Mouse (Mus musculus) heart, embryonic 15.5 days (tissue): ENCODE measurements around the gene Krt27. TPM values are rescaled to one million over a fixed set of nuclear protein-coding genes. Genes with fewer than 3 reads are reported as not detected.

Source experiments
- ATAC-seq: fragments of 200-750 bp; cut with Nextera tagmentation; replicated peaks from 2 replicates; pipeline ENCODE4 v1.8.0; 2017; ENCODE audit warnings: low read depth, moderate TSS enrichment; ENCODE audit not compliant: insufficient number of reproducible peaks, insufficient read depth, low FRiP score
- H3K27ac ChIP-seq: fragments of 300-500 bp; sonication (generic); 2 replicates; pipeline ENCODE4 v1.5.1; 2015; ENCODE audit warnings: mild to moderate bottlenecking, inconsistent platforms
- H3K27me3 ChIP-seq: fragments of 300-500 bp; sonication (generic); 2 replicates; pipeline ENCODE4 v1.6.1; 2015; ENCODE audit warnings: inconsistent platforms
- H3K36me3 ChIP-seq: fragments of 300-500 bp; sonication (generic); 2 replicates; pipeline ENCODE4 v1.6.1; 2015; ENCODE audit warnings: mild to moderate bottlenecking, inconsistent platforms
- H3K4me1 ChIP-seq: fragments of 300-500 bp; sonication (generic); replicated peaks from 2 replicates; pipeline ENCODE4 v1.6.1; 2015; ENCODE audit warnings: inconsistent platforms
- H3K4me2 ChIP-seq: fragments of 300-500 bp; sonication (generic); 2 replicates; pipeline ENCODE4 v1.6.1; 2015; ENCODE audit warnings: inconsistent platforms, mild to moderate bottlenecking, moderate library complexity
- H3K4me3 ChIP-seq: fragments of 300-500 bp; sonication (generic); 2 replicates; pipeline ENCODE4 v1.5.1; 2015; ENCODE audit warnings: mild to moderate bottlenecking, inconsistent platforms
- H3K9ac ChIP-seq: fragments of 300-500 bp; sonication (generic); 2 replicates; pipeline ENCODE4 v1.6.1; 2015; ENCODE audit warnings: mild to moderate bottlenecking, inconsistent platforms
- H3K9me3 ChIP-seq: fragments of 300-500 bp; sonication (generic); replicated peaks from 2 replicates; pipeline ENCODE4 v1.6.1; 2016; ENCODE audit warnings: inconsistent platforms
- WGBS: fragments of 180-500 bp; shearing (Covaris S2); methylation state at CpG from one replicate; pipeline ENCODE4 v1.1.7; 2015; ENCODE audit warnings: mixed read lengths; 5-methylcytosine and 5-hydroxymethylcytosine counted together
- polyA plus RNA-seq: library from polyadenylated mRNA; unstranded; fragments of >200 nt; fragmentation: Nextera tagmentation; extraction: Ambion mirVana; gene quantifications from 2 replicates; pipeline ENCODE4 v1.2.1, GENCODE M21; 2015

Krt27 gene
- not detected in 2 replicates for polyA plus RNA-seq

GRCm38 (mm10) chr11:99351004-99351403, at the start of gene Krt27:
TSS of gene Krt27 (minus strand) at chr11:99351104.
- Histone ChIP-seq H3K4me2 (no peak within 1 kb of the TSS), H3K9me3 (no peaks in the 10 kb centered on the region), H3K36me3 (no peaks in the 10 kb centered on the region), H3K27me3 (peaks cover 10% of the 10 kb centered on the region), H3K4me3 (no peak within 1 kb of the TSS), H3K9ac (no peak within 1 kb of the TSS), H3K4me1 (no peaks in the 10 kb centered on the region), H3K27ac (no peak within 1 kb of the TSS)
- WGBS = 69% methylated on average over 12 of the region's 12 CpGs
- ATAC-seq = no peak

- 71% methylated on average over 13 of the region's 13 CpGs for WGBS
- Histone ChIP-seq H3K4me3 (no peak overlapping the region), H3K4me2 (no peak overlapping the region), H3K9ac (no peak overlapping the region), H3K4me1 (no peaks in the 10 kb centered on the region), H3K9me3 (no peaks in the 10 kb centered on the region), H3K36me3 (no peaks in the 10 kb centered on the region), H3K27ac (no peak overlapping the region), H3K27me3 (peaks cover 34% of the 10 kb centered on the region)
- ATAC-seq = no peak
These were observed 49.1 kb upstream of the Krt27 start for GRCm38 (mm10) chr11:99399956-99400549.

GRCm38 (mm10) chr11:99398832-99399231, 47.9 kb upstream of the Krt27 start:
- Histone ChIP-seq H3K4me2 (no peak overlapping the region), H3K4me1 (no peaks in the 10 kb centered on the region), H3K27me3 (peaks cover 36% of the 10 kb centered on the region), H3K27ac (no peak overlapping the region), H3K4me3 (no peak overlapping the region), H3K9me3 (no peaks in the 10 kb centered on the region), H3K36me3 (no peaks in the 10 kb centered on the region), H3K9ac (no peak overlapping the region)
- WGBS = 63% methylated on average over 8 of the region's 8 CpGs
- no peak for ATAC-seq

GRCm38 (mm10) chr11:99398084-99398483, 47.2 kb upstream of the Krt27 start:
- peaks cover 37% of the 10 kb centered on the region for H3K27me3 ChIP-seq
- H3K4me1 ChIP-seq = no peaks in the 10 kb centered on the region
- H3K4me2 ChIP-seq = no peak overlapping the region
- no peak overlapping the region for H3K4me3 ChIP-seq
- H3K9me3 ChIP-seq = no peaks in the 10 kb centered on the region
- H3K36me3 ChIP-seq = no peaks in the 10 kb centered on the region
- H3K9ac ChIP-seq = no peak overlapping the region
- no peak for ATAC-seq
- no peak overlapping the region for H3K27ac ChIP-seq
- WGBS = 64% methylated on average over 3 of the region's 3 CpGs

GRCm38 (mm10) chr11:99396661-99397060, 45.8 kb upstream of the Krt27 start:
- H3K9ac ChIP-seq = no peak overlapping the region
- H3K27me3 ChIP-seq = peaks cover 31% of the 10 kb centered on the region
- H3K4me1 ChIP-seq = no peaks in the 10 kb centered on the region
- no peak overlapping the region for H3K27ac ChIP-seq
- no peak for ATAC-seq
- H3K4me3 ChIP-seq = no peak overlapping the region
- WGBS = 78% methylated on average over 2 of the region's 2 CpGs
- H3K4me2 ChIP-seq = no peak overlapping the region
- no peaks in the 10 kb centered on the region for H3K9me3 ChIP-seq
- no peaks in the 10 kb centered on the region for H3K36me3 ChIP-seq

- WGBS = 38% methylated on average over 3 of the region's 3 CpGs
- no peak for ATAC-seq
- H3K27ac ChIP-seq = no peak overlapping the region
These were observed 45.1 kb upstream of the Krt27 start for GRCm38 (mm10) chr11:99396034-99396433.

GRCm38 (mm10) chr11:99392492-99392891, 41.6 kb upstream of the Krt27 start:
- H3K4me2 ChIP-seq = no peak overlapping the region
- 77% methylated on average over 10 of the region's 10 CpGs for WGBS

More at GRCm38 (mm10) chr11:99396034-99396433, 45.1 kb upstream of the Krt27 start:
- peaks cover 31% of the 10 kb centered on the region for H3K27me3 ChIP-seq
- H3K4me2 ChIP-seq = no peak overlapping the region
- H3K4me1 ChIP-seq = no peaks in the 10 kb centered on the region
- H3K4me3 ChIP-seq = no peak overlapping the region
- no peaks in the 10 kb centered on the region for H3K9me3 ChIP-seq
- H3K36me3 ChIP-seq = no peaks in the 10 kb centered on the region
- H3K9ac ChIP-seq = no peak overlapping the region

GRCm38 (mm10) chr11:99391375-99391774, 40.5 kb upstream of the Krt27 start:
- Histone ChIP-seq H3K4me1 (peaks cover 3% of the 10 kb centered on the region; the same call in 1 of the 2 replicates), H3K4me2 (no peak overlapping the region), H3K27me3 (0 out of 2 replicates have a peak, but pooled peaks cover 3% of the 10 kb centered on the region), H3K27ac (no peak overlapping the region), H3K9ac (no peak overlapping the region), H3K36me3 (no peaks in the 10 kb centered on the region), H3K9me3 (no peaks in the 10 kb centered on the region), H3K4me3 (no peak overlapping the region)
- 75% methylated on average over 6 of the region's 6 CpGs for WGBS
- ATAC-seq = no peak

More at GRCm38 (mm10) chr11:99392492-99392891, 41.6 kb upstream of the Krt27 start:
- no peak overlapping the region for H3K27ac ChIP-seq
- H3K27me3 ChIP-seq = peaks cover 9% of the 10 kb centered on the region; the same call in 1 of the 2 replicates
- no peak overlapping the region for H3K9ac ChIP-seq
- no peaks in the 10 kb centered on the region for H3K9me3 ChIP-seq
- H3K4me3 ChIP-seq = no peak overlapping the region
- no peaks in the 10 kb centered on the region for H3K4me1 ChIP-seq
- ATAC-seq = no peak
- H3K36me3 ChIP-seq = no peaks in the 10 kb centered on the region

- H3K4me1 ChIP-seq = peaks cover 3% of the 10 kb centered on the region; the same call in 1 of the 2 replicates
- 59% methylated on average over 7 of the region's 7 CpGs for WGBS
- no peak overlapping the region for H3K4me2 ChIP-seq
- H3K27me3 ChIP-seq = 0 out of 2 replicates have a peak, but pooled peaks cover 3% of the 10 kb centered on the region
- no peak overlapping the region for H3K27ac ChIP-seq
- H3K4me3 ChIP-seq = no peak overlapping the region
- H3K9ac ChIP-seq = no peak overlapping the region
- H3K9me3 ChIP-seq = no peaks in the 10 kb centered on the region
- no peaks in the 10 kb centered on the region for H3K36me3 ChIP-seq
- ATAC-seq = no peak
These were observed 40.0 kb upstream of the Krt27 start for GRCm38 (mm10) chr11:99390866-99391265.

- ATAC-seq = no peak
- Histone ChIP-seq H3K4me2 (no peak within 1 kb of the TSS), H3K4me1 (peaks cover 3% of the 10 kb centered on the region; the same call in 1 of the 2 replicates), H3K27ac (no peak within 1 kb of the TSS), H3K36me3 (no peaks in the 10 kb centered on the region), H3K4me3 (no peak within 1 kb of the TSS), H3K9ac (no peak within 1 kb of the TSS), H3K9me3 (no peaks in the 10 kb centered on the region), H3K27me3 (peaks cover 7% of the 10 kb centered on the region)
- WGBS = 72% methylated on average over 4 of the region's 4 CpGs
These were observed 38.4 kb upstream of the Krt27 start, which contains the start of gene Krt10 for GRCm38 (mm10) chr11:99389264-99389663. TSS of gene Krt10 (minus strand) at chr11:99389364.

GRCm38 (mm10) chr11:99388661-99389060, 37.8 kb upstream of the Krt27 start:
- H3K36me3 ChIP-seq = no peaks in the 10 kb centered on the region
- H3K9me3 ChIP-seq = no peaks in the 10 kb centered on the region
- WGBS = 86% methylated on average over 18 of the region's 18 CpGs
- no peak for ATAC-seq
- peaks cover 3% of the 10 kb centered on the region; the same call in 1 of the 2 replicates for H3K4me1 ChIP-seq
- H3K9ac ChIP-seq = no peak overlapping the region
- H3K4me3 ChIP-seq = no peak overlapping the region
- no peak overlapping the region for H3K27ac ChIP-seq
- peaks cover 8% of the 10 kb centered on the region for H3K27me3 ChIP-seq
- H3K4me2 ChIP-seq = no peak overlapping the region
